Mouse (Mus musculus) bone marrow, adult 2 months (tissue): ENCODE data around the gene Rnasel.

Experiments
- CTCF ChIP-seq: fragments of 200-500 bp; IDR thresholded peaks from 2 replicates; pipeline ENCODE4 v1.5.1; 2011; ENCODE audit warnings: low read length, control low read depth; ENCODE audit not compliant: control insufficient read depth, insufficient read depth
- POLR2A ChIP-seq: fragments of 200-500 bp; IDR thresholded peaks from 2 replicates; pipeline ENCODE4 v1.6.1; 2011; ENCODE audit warnings: low read depth, mild to moderate bottlenecking, control low read depth, low read length, borderline replicate concordance; ENCODE audit not compliant: control insufficient read depth

DNA sequence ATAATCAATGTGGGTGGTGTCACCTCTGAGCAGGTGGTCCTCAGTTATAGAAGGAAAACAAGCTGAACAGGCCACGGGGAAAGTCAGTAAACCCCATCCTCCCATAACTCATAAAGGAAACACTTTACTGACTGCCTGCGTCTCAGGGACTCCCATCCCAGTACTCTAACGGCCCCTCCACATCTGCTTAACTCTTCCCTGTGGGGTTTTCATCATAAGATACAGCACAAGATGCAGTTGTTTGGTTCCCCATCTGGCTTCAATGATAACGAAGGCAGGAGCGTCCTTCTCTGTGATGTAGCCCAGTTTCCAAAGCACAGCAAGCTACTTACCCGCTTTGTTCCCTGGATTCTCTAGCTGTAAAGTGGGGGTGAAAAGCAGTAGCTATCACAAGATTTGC is 828 bp downstream of the Rnasel start:
- TF ChIP-seq CTCF (no peak), POLR2A (no peak)
